Mouse (Mus musculus) E14TG2a.4 (cell line): ENCODE data around the gene Dis3l.

Experiments
- CTCF ChIP-seq: conservative IDR thresholded peaks from 2 replicates; pipeline ENCODE4 v1.5.1; 2014; ENCODE audit warnings: low read length
- NANOG ChIP-seq: IDR thresholded peaks from 2 replicates; pipeline ENCODE4 v1.6.1; 2014; ENCODE audit warnings: borderline replicate concordance, low read length, mixed read lengths

- no peak for TF ChIP-seq NANOG
- no peak for TF ChIP-seq CTCF
Measured at GRCm38 (mm10) chr9:64343656-64344055, 2.6 kb upstream of the Dis3l start.
